Mouse (Mus musculus) gastrocnemius, adult 18-20 months (tissue): ENCODE data around the gene Cyp4v3. TPM values are rescaled to one million over a fixed set of nuclear protein-coding genes. Genes with fewer than 3 reads are reported as not detected.

Source experiments
- total RNA-seq, 2 experiments: library from RNA; stranded (reverse); gene quantifications; 2 replicates each; pipeline ENCODE4 v1.2.3; 2021

Cyp4v3 gene
- total RNA-seq, 2 experiments from 2014 or later: 0.80 to 1.4 TPM

Other genes with a start within 250 kb of the Cyp4v3 start
- not detected for gene F11, start 71.2 kb downstream of the Cyp4v3 start, total RNA-seq
- under 1 TPM in 1 of 2 experiments, not detected in 1; 0.07 TPM for gene Klkb1, start 38.4 kb downstream of the Cyp4v3 start, total RNA-seq
- gene Gm45753, start 24.8 kb downstream of the Cyp4v3 start, total RNA-seq: not detected
- 1 to 10 TPM; 1.7 to 2.1 TPM for gene Fam149a, start 49.1 kb upstream of the Cyp4v3 start, total RNA-seq
- gene Tlr3, start 77.9 kb upstream of the Cyp4v3 start, total RNA-seq: 1 to 10 TPM in 1 of 2 experiments, under 1 TPM in 1; 0.75 to 1.3 TPM
- 10 to 100 TPM; 60.1 to 97.5 TPM for gene Sorbs2, start 174.6 kb upstream of the Cyp4v3 start, total RNA-seq